Mouse (Mus musculus): Measurements from ENCODE around the gene Ak8. TPM values are rescaled to one million over a fixed set of nuclear protein-coding genes. Genes with fewer than 3 reads are reported as not detected.

Ak8 gene
- polyA plus RNA-seq (2014; fragmentation: Illumina TruSeq; extraction: RNeasy Lipid Tissue Mini Kit (QIAGEN cat#74804); ENCODE audit: low read depth, low replicate concordance) = not detected

GRCm38 (mm10) chr2:28699361-28700335, at the start of gene Ak8, which contains the start of gene Spaca9:
TSS of gene Ak8 (plus strand) at chr2:28700164.
TSS of gene Spaca9 (minus strand) at chr2:28699727.

DNA sequence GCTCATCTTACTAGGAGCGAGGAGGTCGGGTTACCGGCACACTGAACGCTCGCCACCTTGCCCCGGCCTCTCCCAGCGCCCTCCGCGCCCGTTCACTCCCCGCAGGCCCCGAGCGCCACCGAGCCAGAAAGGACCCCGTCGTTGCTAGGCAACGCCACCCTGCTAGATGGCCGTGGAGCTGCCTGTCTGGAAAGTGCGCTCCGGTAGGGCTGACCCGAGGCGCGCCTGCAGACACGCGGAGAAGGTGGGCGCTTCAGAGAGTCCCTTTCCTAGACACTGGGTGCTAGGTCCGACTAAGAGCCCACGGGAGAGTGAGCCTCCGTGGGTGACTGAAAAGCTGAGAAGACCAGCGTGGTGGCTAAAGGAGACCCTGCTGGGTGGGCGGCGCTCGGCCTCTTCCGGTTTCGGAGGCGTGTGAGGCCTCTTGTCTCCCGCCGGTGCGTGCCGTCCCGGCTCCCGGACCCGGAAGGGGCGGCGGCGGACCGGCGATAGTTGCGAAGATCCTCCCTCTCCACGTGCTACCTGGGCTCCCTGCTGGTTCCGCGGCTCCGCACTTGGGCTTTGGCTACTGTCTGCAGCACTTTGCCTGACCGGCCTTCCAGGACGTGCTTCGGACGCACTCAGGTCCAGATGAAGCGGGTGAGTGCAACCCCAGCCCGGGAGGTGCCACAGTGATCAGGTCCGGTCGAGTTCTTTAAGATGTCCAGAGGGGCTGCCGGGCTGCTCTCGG, 140.4 kb downstream of the Ak8 start, which contains the start of the genes Gtf3c4 and Ddx31:
TSS of gene Gtf3c4 (minus strand) at position 139 of the 730 bp plus-strand sequence.
TSS of gene Ddx31 (plus strand) at position 185 of the 730 bp plus-strand sequence.

Other genes with a start within 250 kb of the Ak8 start
- not detected for gene 1700007K13Rik, start 233.8 kb upstream of the Ak8 start, polyA plus RNA-seq (2014; fragmentation: Illumina TruSeq; extraction: RNeasy Lipid Tissue Mini Kit (QIAGEN cat#74804); ENCODE audit: low read depth, low replicate concordance)
- 51.8 TPM for gene Mrps2, start 232.1 kb upstream of the Ak8 start, polyA plus RNA-seq (2014; fragmentation: Illumina TruSeq; extraction: RNeasy Lipid Tissue Mini Kit (QIAGEN cat#74804); ENCODE audit: low read depth, low replicate concordance)
- gene Gbgt1, start 203.3 kb upstream of the Ak8 start, polyA plus RNA-seq (2014; fragmentation: Illumina TruSeq; extraction: RNeasy Lipid Tissue Mini Kit (QIAGEN cat#74804); ENCODE audit: low read depth, low replicate concordance) = not detected
- gene Gm10134, start 194.1 kb upstream of the Ak8 start, polyA plus RNA-seq (2014; fragmentation: Illumina TruSeq; extraction: RNeasy Lipid Tissue Mini Kit (QIAGEN cat#74804); ENCODE audit: low read depth, low replicate concordance) = not detected
- 0.61 TPM for gene Ralgds, start 187.0 kb upstream of the Ak8 start, polyA plus RNA-seq (2014; fragmentation: Illumina TruSeq; extraction: RNeasy Lipid Tissue Mini Kit (QIAGEN cat#74804); ENCODE audit: low read depth, low replicate concordance)
- gene Cel, start 136.8 kb upstream of the Ak8 start, polyA plus RNA-seq (2014; fragmentation: Illumina TruSeq; extraction: RNeasy Lipid Tissue Mini Kit (QIAGEN cat#74804); ENCODE audit: low read depth, low replicate concordance) = not detected
- gene Gtf3c5, start 116.4 kb upstream of the Ak8 start, polyA plus RNA-seq (2014; fragmentation: Illumina TruSeq; extraction: RNeasy Lipid Tissue Mini Kit (QIAGEN cat#74804); ENCODE audit: low read depth, low replicate concordance) = 1.2 TPM
- gene Gfi1b, start 78.2 kb upstream of the Ak8 start, polyA plus RNA-seq (2014; fragmentation: Illumina TruSeq; extraction: RNeasy Lipid Tissue Mini Kit (QIAGEN cat#74804); ENCODE audit: low read depth, low replicate concordance) = not detected
- gene Tsc1, start 58.9 kb upstream of the Ak8 start, polyA plus RNA-seq (2014; fragmentation: Illumina TruSeq; extraction: RNeasy Lipid Tissue Mini Kit (QIAGEN cat#74804); ENCODE audit: low read depth, low replicate concordance) = 6.1 TPM
- gene Spaca9, start 437 bp upstream of the Ak8 start, polyA plus RNA-seq (2014; fragmentation: Illumina TruSeq; extraction: RNeasy Lipid Tissue Mini Kit (QIAGEN cat#74804); ENCODE audit: low read depth, low replicate concordance) = not detected
- gene Gtf3c4, start 140.2 kb downstream of the Ak8 start, polyA plus RNA-seq (2014; fragmentation: Illumina TruSeq; extraction: RNeasy Lipid Tissue Mini Kit (QIAGEN cat#74804); ENCODE audit: low read depth, low replicate concordance) = 8.1 TPM
- 3.6 TPM for gene Ddx31, start 140.2 kb downstream of the Ak8 start, polyA plus RNA-seq (2014; fragmentation: Illumina TruSeq; extraction: RNeasy Lipid Tissue Mini Kit (QIAGEN cat#74804); ENCODE audit: low read depth, low replicate concordance)
- gene Barhl1, start 216.5 kb downstream of the Ak8 start, polyA plus RNA-seq (2014; fragmentation: Illumina TruSeq; extraction: RNeasy Lipid Tissue Mini Kit (QIAGEN cat#74804); ENCODE audit: low read depth, low replicate concordance) = not detected

Data from liver, adult 10 weeks (tissue).